10 mouse cellular contexts compared by ENCODE assay signal in genomic region chr1:61402339-61402738, GRCm38 (mm10).
A peak's percentile ranks its signal among the peaks of the same experiment; 100 is the strongest.
DNase-seq lines count a peak whose midpoint lies in the region; ATAC-seq and TF ChIP-seq lines count a peak whose summit lies in the region.
"Had no signal": no experiment of that assay in that cellular context is flagged by ENCODE, and none has a peak within 500 bp of the region (broad histone marks: within the 10 kb centered on the region; RNA-seq: fewer than 3 reads in every experiment).

No protein-coding gene starts in this region.

- WGBS in embryonic facial prominence, embryonic 13.5 days: 58% methylated on average over 8 of the region's 8 CpGs
- WGBS in embryonic facial prominence, embryonic 10.5 days: 72% methylated on average over 8 of the region's 8 CpGs
- 63% methylated on average over 8 of the region's 8 CpGs for WGBS in heart, postnatal 0 days
- 36% methylated on average over 8 of the region's 8 CpGs for WGBS in liver, postnatal 0 days (ENCODE audit: insufficient replicate concordance)

- TF ChIP-seq CTCF in layer of hippocampus, adult 2 months (conservative IDR thresholded peaks at IDR 0.05): no peak
- TF ChIP-seq CTCF in heart, postnatal 0 days (IDR thresholded peaks at IDR 0.05; ENCODE audit: low read depth): no peak
- TF ChIP-seq CTCF in liver, postnatal 0 days (IDR thresholded peaks at IDR 0.05; ENCODE audit: low read depth): no peak

- peaks cover 16% of the 10 kb centered on the region for H3K4me1 ChIP-seq in embryonic facial prominence, embryonic 13.5 days
- H3K4me1 ChIP-seq in embryonic facial prominence, embryonic 10.5 days: peaks cover 19% of the 10 kb centered on the region
- H3K4me1 ChIP-seq in heart, postnatal 0 days (ENCODE audit: control insufficient read depth, insufficient read depth): no peaks in the 10 kb centered on the region
- no peaks in the 10 kb centered on the region for H3K4me1 ChIP-seq in liver, postnatal 0 days (ENCODE audit: insufficient read depth)
- H3K4me1 ChIP-seq: embryonic facial prominence, embryonic 12.5 days had no signal

- H3K4me2 ChIP-seq in embryonic facial prominence, embryonic 13.5 days: peak overlapping the region; percentile 5; the same call in 1 of the 2 replicates
- peak overlapping the region; percentile 59 for H3K4me2 ChIP-seq in heart, postnatal 0 days (ENCODE audit: low read depth, low read length)
- H3K4me2 ChIP-seq in liver, postnatal 0 days (ENCODE audit: low read depth, low read length): peak overlapping the region; percentile 64
- H3K4me2 ChIP-seq: embryonic facial prominence, embryonic 12.5 days had no signal

- intact Hi-C loops in left cerebral cortex, postnatal 36 days (cut with DNase I): no loop called here

- H3K27me3 ChIP-seq in embryonic facial prominence, embryonic 13.5 days: no peaks in the 10 kb centered on the region
- H3K27me3 ChIP-seq in embryonic facial prominence, embryonic 10.5 days (replicated peaks; ENCODE audit: low read depth, poor library complexity, severe bottlenecking): 0 out of 2 replicates have a peak, but pooled peaks cover 8% of the 10 kb centered on the region
- no peaks in the 10 kb centered on the region for H3K27me3 ChIP-seq in heart, postnatal 0 days (ENCODE audit: control insufficient read depth, insufficient read depth, low read length)
- no peaks in the 10 kb centered on the region for H3K27me3 ChIP-seq in liver, postnatal 0 days (ENCODE audit: insufficient read depth, low read length)
- H3K27me3 ChIP-seq: embryonic facial prominence, embryonic 12.5 days had no signal

- H3K36me3 ChIP-seq in embryonic facial prominence, embryonic 13.5 days: no peaks in the 10 kb centered on the region
- H3K36me3 ChIP-seq in embryonic facial prominence, embryonic 10.5 days (replicated peaks): no peaks in the 10 kb centered on the region
- no peaks in the 10 kb centered on the region for H3K36me3 ChIP-seq in heart, postnatal 0 days (replicated peaks; ENCODE audit: control insufficient read depth, insufficient read depth, low read length)
- H3K36me3 ChIP-seq in liver, postnatal 0 days (replicated peaks; ENCODE audit: insufficient read depth, low read length): no peaks in the 10 kb centered on the region
- H3K36me3 ChIP-seq: embryonic facial prominence, embryonic 12.5 days had no signal

- no peak for DNase-seq in embryonic facial prominence, embryonic 10.5 days (ENCODE audit: low spot score)
- no peak for DNase-seq in layer of hippocampus, adult 2 months (ENCODE audit: low spot score in 2 of 2)
- no peak for DNase-seq in layer of hippocampus, adult 18-20 months (ENCODE audit: low spot score in 2 of 2)
- DNase-seq in heart, postnatal 0 days (ENCODE audit: low spot score): no peak
- no peak for DNase-seq in liver, postnatal 0 days
- no peak for DNase-seq in left cerebral cortex, postnatal 36 days (ENCODE audit: low spot score in 2 of 2)
- no peak for DNase-seq in B cell, adult 2 months
- DNase-seq: midbrain, embryonic 14.5 days had no signal

- H3K27ac ChIP-seq in embryonic facial prominence, embryonic 13.5 days: no peak overlapping the region
- no peak overlapping the region for H3K27ac ChIP-seq in embryonic facial prominence, embryonic 10.5 days (replicated peaks)
- H3K27ac ChIP-seq in layer of hippocampus, adult 2 months: no peak overlapping the region
- H3K27ac ChIP-seq in heart, postnatal 0 days (ENCODE audit: low read depth): no peak overlapping the region
- no peak overlapping the region for H3K27ac ChIP-seq in liver, postnatal 0 days (ENCODE audit: low read depth)
- H3K27ac ChIP-seq: embryonic facial prominence, embryonic 12.5 days had no signal

- no peak for ATAC-seq in embryonic facial prominence, embryonic 13.5 days (ENCODE audit: insufficient number of reproducible peaks, insufficient read depth, low FRiP score, low TSS enrichment, low read depth)
- no peak for ATAC-seq in heart, postnatal 0 days (ENCODE audit: insufficient read depth, low read depth)
- ATAC-seq in liver, postnatal 0 days: no peak

- TF ChIP-seq EP300 in heart, postnatal 0 days (IDR thresholded peaks at IDR 0.05; ENCODE audit: low read depth): no peak
- no peak for TF ChIP-seq EP300 in liver, postnatal 0 days (IDR thresholded peaks at IDR 0.05; ENCODE audit: low read depth)

- no peak overlapping the region for H3K9ac ChIP-seq in embryonic facial prominence, embryonic 13.5 days
- H3K9ac ChIP-seq in heart, postnatal 0 days (replicated peaks; ENCODE audit: low read depth, low read length): no peak overlapping the region
- H3K9ac ChIP-seq in liver, postnatal 0 days (replicated peaks): no peak overlapping the region
- H3K9ac ChIP-seq: embryonic facial prominence, embryonic 12.5 days had no signal

- no peaks in the 10 kb centered on the region for H3K9me3 ChIP-seq in embryonic facial prominence, embryonic 13.5 days
- no peaks in the 10 kb centered on the region for H3K9me3 ChIP-seq in embryonic facial prominence, embryonic 10.5 days
- H3K9me3 ChIP-seq in heart, postnatal 0 days (replicated peaks; ENCODE audit: control insufficient read depth, low read length): no peaks in the 10 kb centered on the region
- H3K9me3 ChIP-seq in liver, postnatal 0 days (ENCODE audit: low read length): no peaks in the 10 kb centered on the region
- H3K9me3 ChIP-seq: embryonic facial prominence, embryonic 12.5 days had no signal

- H3K4me3 ChIP-seq in embryonic facial prominence, embryonic 13.5 days: no peak overlapping the region
- H3K4me3 ChIP-seq in embryonic facial prominence, embryonic 10.5 days: no peak overlapping the region
- peak overlapping the region; percentile 44 for H3K4me3 ChIP-seq in layer of hippocampus, adult 2 months
- peak overlapping the region; percentile 24 for H3K4me3 ChIP-seq in heart, postnatal 0 days (ENCODE audit: low read depth, low read length)
- H3K4me3 ChIP-seq in liver, postnatal 0 days (ENCODE audit: low read depth, low read length): peak overlapping the region; percentile 25; the same call in 1 of the 2 replicates
- H3K4me3 ChIP-seq: embryonic facial prominence, embryonic 12.5 days had no signal

Comparison
In these comparisons a context has a peak if more than half of its experiments do, and no peak if none do; other contexts are left out.
1. H3K4me2 ChIP-seq: peak in every context shown above with its lines; median percentile 64 in liver, postnatal 0 days; 59 in heart, postnatal 0 days; 5 in embryonic facial prominence, embryonic 13.5 days.
2. H3K4me3 ChIP-seq: peak in layer of hippocampus, adult 2 months (single experiment), heart, postnatal 0 days (single experiment) and liver, postnatal 0 days (single experiment); none in embryonic facial prominence, embryonic 13.5 days (single experiment) and embryonic facial prominence, embryonic 10.5 days (single experiment).